Mouse (Mus musculus): ENCODE results near the gene Ttll5.

- TF ChIP-seq CTCF (IDR thresholded peaks at IDR 0.05; ENCODE audit: low read depth, low read length): no peak
- TF ChIP-seq GATA1 (IDR thresholded peaks at IDR 0.05; ENCODE audit: borderline replicate concordance, low read length): no peak
Observed at GRCm38 (mm10) chr12:85969571-85969970, 145.1 kb downstream of the Ttll5 start.
